Mouse (Mus musculus): Measurements from ENCODE around the gene Ttc28.

Gene Ttc28

GRCm38 (mm10) chr5:111050135-111050534 lies 170.5 kb downstream of the Ttc28 start:
- no peak for DNase-seq (ENCODE audit: low spot score in 2 of 2)

- DNase-seq (ENCODE audit: low spot score in 2 of 2) = no peak
Measured at GRCm38 (mm10) chr5:111054380-111054779, 174.8 kb downstream of the Ttc28 start.

- DNase-seq (ENCODE audit: low spot score in 2 of 2) = no peak
Measured at GRCm38 (mm10) chr5:111054848-111055428, 175.3 kb downstream of the Ttc28 start.

GRCm38 (mm10) chr5:111055507-111055906 lies 175.9 kb downstream of the Ttc28 start:
- DNase-seq (ENCODE audit: low spot score in 2 of 2) = no peak

GRCm38 (mm10) chr5:111057084-111057483 lies 177.5 kb downstream of the Ttc28 start:
- no peak for DNase-seq (ENCODE audit: low spot score in 2 of 2)

- peak; percentile 11 to 22 for DNase-seq (ENCODE audit: low spot score in 2 of 2)
Measured at GRCm38 (mm10) chr5:111058401-111059139, 179.0 kb downstream of the Ttc28 start.

GRCm38 (mm10) chr5:111059140-111059921 lies 179.7 kb downstream of the Ttc28 start:
- peak; percentile 28 to 46 for DNase-seq (ENCODE audit: low spot score in 2 of 2)

GRCm38 (mm10) chr5:111060246-111060745 lies 180.7 kb downstream of the Ttc28 start:
- DNase-seq (ENCODE audit: low spot score in 2 of 2) = no peak

- no peak for DNase-seq (ENCODE audit: low spot score in 2 of 2)
Measured at GRCm38 (mm10) chr5:111063155-111063554, 183.6 kb downstream of the Ttc28 start.

GRCm38 (mm10) chr5:111063991-111064390 lies 184.4 kb downstream of the Ttc28 start:
- no peak for DNase-seq (ENCODE audit: low spot score in 2 of 2)

GRCm38 (mm10) chr5:111065770-111066169 lies 186.2 kb downstream of the Ttc28 start:
- no peak for DNase-seq (ENCODE audit: low spot score in 2 of 2)

GRCm38 (mm10) chr5:111069503-111069902 lies 189.9 kb downstream of the Ttc28 start:
- no peak for DNase-seq (ENCODE audit: low spot score in 2 of 2)

- DNase-seq (ENCODE audit: low spot score in 2 of 2) = no peak
Measured at GRCm38 (mm10) chr5:111069931-111070330, 190.3 kb downstream of the Ttc28 start.

GRCm38 (mm10) chr5:111070361-111070760 lies 190.8 kb downstream of the Ttc28 start:
- no peak for DNase-seq (ENCODE audit: low spot score in 2 of 2)

GRCm38 (mm10) chr5:111073316-111073736 lies 193.7 kb downstream of the Ttc28 start:
- no peak for DNase-seq (ENCODE audit: low spot score in 2 of 2)

- DNase-seq (ENCODE audit: low spot score in 2 of 2) = no peak
Measured at GRCm38 (mm10) chr5:111074050-111074449, 194.4 kb downstream of the Ttc28 start.

- no peak for DNase-seq (ENCODE audit: low spot score in 2 of 2)
Measured at GRCm38 (mm10) chr5:111075841-111076240, 196.2 kb downstream of the Ttc28 start.

GRCm38 (mm10) chr5:111077261-111077660 lies 197.7 kb downstream of the Ttc28 start:
- no peak for DNase-seq (ENCODE audit: low spot score in 2 of 2)

GRCm38 (mm10) chr5:111080601-111081000 lies 201.0 kb downstream of the Ttc28 start:
- no peak for DNase-seq (ENCODE audit: low spot score in 2 of 2)

GRCm38 (mm10) chr5:111085849-111086248 lies 206.2 kb downstream of the Ttc28 start:
- no peak for DNase-seq (ENCODE audit: low spot score in 2 of 2)

GRCm38 (mm10) chr5:111096750-111097149 lies 217.1 kb downstream of the Ttc28 start:
- DNase-seq (ENCODE audit: low spot score in 2 of 2) = no peak

Data from thymus, postnatal 10 days (tissue).